Mouse (Mus musculus) gastrocnemius, postnatal 36 days (tissue): Measurements from ENCODE around the gene Setx. TPM values are rescaled to one million over a fixed set of nuclear protein-coding genes. Genes with fewer than 3 reads are reported as not detected.
"Not testable (repeated sequence)": the region's sequence is repeated elsewhere in the genome, so short reads cannot be mapped to it uniquely, and the experiment has no call there.

ENCODE experiments used
- DNase-seq, 2 experiments: peaks; one replicate each; pipeline ENCODE4 v3.0.0; 2022
- intact Hi-C: fragments of 180-260 bp; cut with DNase I; formaldehyde crosslinking; loops from one replicate; pipeline ENCODE4 v1.15.1; 2025
- long read RNA-seq, 2 experiments: library from polyadenylated mRNA; stranded (forward); transcript quantifications; one replicate each; pipeline ENCODE4 v2.0.0; 2021
- total RNA-seq, 2 experiments: library from RNA; stranded (reverse); gene quantifications; 2 replicates each; pipeline ENCODE4 v1.2.3; 2021

Setx gene
- 10 to 100 TPM; 26.9 to 31.1 TPM for total RNA-seq
- long read RNA-seq, experiment 1, partial matches to known transcripts: 0 of 1 reads
- long read RNA-seq, experiment 1, other reads (novel, unspliced or antisense): 1 of 1 reads
- long read RNA-seq, experiment 2, partial matches to known transcripts: 0 of 4 reads
- long read RNA-seq, experiment 2, other reads (novel, unspliced or antisense): 4 of 4 reads

DNA sequence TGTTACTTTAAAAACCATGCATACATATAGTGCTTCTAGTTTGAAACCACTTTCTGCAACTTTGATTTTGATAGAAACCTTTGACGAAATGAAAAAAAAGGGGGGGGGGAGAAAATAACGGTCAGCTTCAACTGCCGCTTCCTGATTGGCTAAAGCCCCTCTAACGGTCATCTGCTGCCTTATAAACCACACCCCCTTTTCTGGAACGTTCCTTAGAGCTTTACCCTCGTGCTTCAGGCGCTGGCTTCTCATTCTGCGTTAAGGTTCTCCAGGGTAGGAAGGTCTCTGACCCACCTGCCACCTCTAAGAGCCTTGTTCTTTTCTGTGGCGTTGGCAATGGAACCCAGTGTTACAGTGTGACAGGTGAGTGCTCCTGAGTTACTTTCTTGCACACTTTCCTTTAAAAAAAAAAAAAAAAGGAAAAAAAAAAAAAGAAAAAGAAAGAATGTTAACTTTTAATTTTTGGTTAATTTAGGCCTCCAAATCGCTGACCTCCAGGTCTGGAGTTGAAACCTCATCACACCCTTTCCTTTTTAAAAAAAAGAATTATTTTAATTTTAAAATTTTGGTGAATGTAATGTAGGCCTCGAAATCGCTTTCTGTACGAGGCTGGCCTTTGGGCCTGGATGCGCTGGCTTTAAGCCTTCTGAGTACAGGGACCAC lies at the start of gene Setx:
Gene Setx (plus strand): TSS at position 275 of the 663 bp plus-strand sequence.
- intact Hi-C loops: no loop called here
- DNase-seq: no peak

DNA sequence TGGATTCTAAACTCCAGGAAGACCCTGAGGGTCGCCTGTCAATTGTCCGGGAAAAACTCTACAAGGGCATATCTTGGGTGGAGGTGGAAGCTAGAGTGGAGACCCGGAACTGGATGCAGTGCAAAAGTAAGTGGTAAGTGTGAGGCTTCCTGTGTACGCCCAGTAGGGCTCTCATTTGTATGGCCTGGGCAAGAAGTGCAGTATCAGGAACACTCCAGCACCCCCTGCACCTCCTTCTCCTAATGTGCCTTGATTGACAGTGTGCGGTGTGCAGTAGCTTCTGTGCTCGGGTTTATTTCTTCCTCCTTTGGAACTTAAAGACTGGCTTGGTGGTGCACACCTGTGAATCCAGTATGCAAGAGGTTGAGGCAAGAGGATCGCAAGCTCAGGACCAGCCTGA lies 49.3 kb upstream of the Setx start:
- intact Hi-C loops: no loop called here
- DNase-seq: no peak

DNA sequence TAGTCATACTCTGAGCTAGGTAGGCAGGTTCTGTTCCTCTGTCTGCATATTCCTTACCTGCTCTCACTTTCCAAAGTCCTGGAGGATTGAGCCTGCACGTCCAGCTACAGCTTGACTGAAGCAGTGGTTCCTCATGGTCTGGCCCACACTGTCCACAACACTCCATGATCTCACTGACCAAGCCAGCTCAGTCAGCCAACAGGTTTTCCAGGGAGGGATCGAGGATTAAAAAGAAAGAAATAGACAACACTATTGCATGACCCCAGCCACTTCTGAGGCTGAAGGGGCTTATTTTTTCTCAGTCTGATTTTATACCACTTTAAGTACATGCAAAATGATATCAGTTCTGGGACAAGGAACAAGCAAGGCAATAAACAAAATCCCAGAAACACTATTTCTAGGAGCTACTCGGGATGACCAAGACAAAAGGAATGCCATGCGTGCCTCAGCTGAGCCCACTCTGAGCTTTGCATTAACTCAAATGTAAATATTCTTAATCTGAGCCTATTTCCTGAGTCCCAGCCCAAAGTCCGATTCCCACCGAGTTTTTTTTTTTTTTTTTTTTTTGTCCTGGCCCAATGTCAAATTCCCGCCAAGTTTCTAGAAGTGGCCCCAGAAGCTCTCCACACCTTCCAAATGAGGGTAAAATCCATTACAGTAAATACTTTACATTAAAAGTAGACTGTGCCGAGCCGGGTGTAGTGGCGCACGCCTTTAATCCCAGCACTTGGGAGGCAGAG lies 48.5 kb upstream of the Setx start:
- no peak for DNase-seq
- intact Hi-C loops: no loop called here

DNA sequence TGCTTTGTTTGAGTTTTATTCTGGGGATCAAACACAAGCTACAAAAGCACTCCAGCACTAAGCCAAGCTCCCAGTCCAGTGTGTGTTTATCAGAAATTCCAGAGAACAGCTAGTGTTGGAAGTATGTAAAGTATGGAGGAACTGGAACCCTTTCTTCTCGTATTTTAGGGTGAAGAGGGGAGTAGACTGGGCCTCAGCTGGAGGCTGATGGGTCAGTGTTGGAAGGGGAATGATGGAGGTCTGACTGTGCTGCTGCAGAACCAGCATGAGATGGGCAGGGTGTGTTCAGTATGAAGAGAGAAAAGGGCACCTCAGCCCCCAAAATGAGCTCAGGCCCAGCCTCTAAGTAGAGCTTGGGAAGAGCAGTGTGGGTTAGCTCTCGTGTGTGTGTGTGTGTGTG lies 47.8 kb upstream of the Setx start:
- no peak for DNase-seq
- intact Hi-C loops: no loop called here

DNA sequence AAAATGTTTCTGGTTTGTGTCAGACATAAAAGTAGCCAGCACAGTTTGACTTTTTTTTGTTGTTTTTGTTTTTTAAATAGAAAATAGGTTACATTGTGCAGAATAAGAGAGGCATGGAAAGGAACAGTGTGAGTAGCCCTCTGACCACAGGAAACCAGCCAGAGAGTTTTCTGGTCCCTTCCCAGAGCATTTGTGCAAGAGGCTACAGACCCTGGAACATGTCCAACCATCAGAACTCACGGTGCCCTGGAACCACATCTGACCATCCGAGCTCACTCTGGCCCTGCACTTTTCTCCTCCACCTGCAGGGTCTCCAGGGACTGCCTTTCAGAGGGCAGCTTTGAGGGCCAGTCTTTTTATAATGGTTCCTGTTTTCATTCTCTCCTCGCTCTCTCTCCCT lies 42.0 kb upstream of the Setx start:
- DNase-seq: no peak
- intact Hi-C loops: no loop called here

DNA sequence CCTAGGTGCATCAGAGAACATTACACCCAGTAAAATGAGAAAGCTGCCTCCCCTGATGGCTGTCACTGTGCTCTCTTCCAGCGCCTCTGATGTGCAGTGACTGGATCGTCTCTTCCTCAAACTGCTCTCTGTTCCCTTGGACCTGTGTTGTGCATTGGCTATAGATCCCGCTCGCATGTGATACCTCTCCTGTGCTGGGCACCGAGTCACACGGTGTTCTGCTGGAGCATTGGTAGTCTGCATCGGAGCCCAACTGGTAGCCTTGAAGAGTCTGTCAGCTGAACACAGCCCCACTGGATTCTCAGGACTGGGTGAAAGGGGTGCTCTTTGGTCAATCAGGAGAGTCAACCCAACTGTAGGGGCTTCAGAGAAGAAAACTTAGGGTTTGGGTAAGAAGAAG lies 38.0 kb upstream of the Setx start:
- no peak for DNase-seq
- intact Hi-C loops: no loop called here

DNA sequence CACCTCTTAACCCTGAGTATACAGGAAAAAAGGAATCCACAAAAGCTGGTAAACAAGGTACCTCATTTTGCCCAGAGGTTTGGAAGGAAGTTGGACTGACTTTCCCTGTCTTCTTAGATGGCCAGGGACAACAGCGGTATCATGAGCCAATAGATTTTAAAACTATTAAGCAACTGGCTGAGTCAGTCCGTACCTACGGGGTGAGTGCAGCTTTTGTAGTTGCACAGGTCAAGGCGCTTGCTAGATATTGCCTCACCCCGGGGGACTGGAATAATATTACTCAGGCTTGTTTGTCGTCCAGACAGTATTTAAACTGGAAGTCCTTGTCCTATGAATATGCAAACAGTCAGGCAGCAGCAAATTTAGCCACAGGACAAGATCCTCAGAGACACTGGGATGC lies 34.7 kb upstream of the Setx start:
- intact Hi-C loops, DNase-seq: not testable (repeated sequence)

DNA sequence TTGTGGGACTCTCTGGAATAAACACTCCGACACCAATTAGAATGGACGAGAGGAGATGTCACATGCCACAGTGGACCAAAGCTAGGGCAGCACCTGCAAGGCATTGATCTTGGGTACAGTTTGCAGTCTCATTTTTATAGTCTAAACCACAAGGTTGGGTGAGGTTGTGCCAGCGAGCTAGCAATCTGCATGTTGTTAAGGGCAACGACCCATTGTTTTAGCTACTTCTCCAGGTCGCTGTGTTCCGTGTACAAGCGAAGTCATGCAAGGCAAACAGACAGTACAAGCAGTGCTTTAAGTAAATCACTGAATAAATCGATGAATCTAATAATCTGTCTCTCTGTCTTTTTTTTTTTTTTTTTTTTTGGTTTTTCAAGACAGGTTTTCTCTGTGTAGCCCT lies 28.3 kb upstream of the Setx start:
- DNase-seq: no peak
- intact Hi-C loops: no loop called here

DNA sequence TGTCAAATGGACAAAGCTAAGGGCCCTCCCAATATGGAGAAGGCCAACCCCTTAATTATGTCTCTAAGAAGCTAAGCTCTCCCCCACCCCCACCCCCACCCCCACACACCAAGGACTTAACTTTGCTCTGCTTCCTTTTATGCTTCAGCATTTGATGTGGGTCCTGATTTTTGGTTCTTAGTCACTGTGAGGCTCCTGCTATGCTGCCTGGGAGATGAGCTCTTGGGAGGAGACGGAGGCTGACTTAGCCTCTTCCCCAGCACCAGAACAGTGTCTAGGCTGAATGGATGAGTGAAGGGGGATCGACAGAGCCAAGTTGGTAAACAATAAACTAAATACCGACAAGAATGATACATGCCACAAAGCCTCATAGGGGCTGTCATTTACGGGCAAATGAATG lies 27.2 kb upstream of the Setx start:
- DNase-seq: no peak
- intact Hi-C loops: no loop called here

DNA sequence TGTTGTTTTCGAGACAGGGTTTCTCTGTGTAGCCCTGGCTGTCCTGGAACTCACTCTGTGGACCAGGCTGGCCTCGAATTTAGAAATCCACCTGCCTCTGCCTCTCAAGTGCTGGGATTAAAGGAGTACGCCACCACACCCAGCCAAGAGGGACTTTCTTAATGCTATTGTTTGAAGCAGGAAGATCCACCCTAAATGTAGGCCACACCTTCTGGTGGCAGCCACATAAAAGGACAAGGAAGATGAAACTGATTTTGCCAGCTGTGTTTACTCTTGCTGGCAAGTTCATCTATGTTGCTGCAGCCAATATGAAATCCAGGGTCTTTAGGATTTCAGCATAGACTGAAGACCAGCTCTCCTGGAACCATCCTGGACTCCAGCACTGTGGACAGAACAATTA lies 26.5 kb upstream of the Setx start:
- intact Hi-C loops: no loop called here

DNA sequence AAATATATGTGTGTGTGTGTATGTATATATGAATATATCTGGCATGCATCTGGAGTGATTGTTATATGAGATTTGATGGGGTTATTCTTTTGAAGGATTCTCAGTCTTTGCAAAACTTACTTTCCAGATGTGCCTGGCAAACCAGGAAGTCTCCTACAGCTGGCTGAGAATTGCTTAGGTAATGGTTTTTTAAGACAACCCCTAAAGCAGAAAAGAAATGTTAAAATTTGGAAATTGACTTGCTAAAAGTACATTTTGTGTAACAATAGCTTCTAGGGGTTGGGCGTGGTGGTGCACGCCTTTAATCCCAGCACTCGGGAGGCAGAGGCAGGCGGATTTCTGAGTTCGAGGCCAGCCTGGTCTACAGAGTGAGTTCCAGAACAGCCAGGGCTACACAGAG lies 26.0 kb upstream of the Setx start:
- intact Hi-C loops, DNase-seq: not testable (repeated sequence)

More for the DNA sequence above, 26.5 kb upstream of the Setx start:
- no peak for DNase-seq

DNA sequence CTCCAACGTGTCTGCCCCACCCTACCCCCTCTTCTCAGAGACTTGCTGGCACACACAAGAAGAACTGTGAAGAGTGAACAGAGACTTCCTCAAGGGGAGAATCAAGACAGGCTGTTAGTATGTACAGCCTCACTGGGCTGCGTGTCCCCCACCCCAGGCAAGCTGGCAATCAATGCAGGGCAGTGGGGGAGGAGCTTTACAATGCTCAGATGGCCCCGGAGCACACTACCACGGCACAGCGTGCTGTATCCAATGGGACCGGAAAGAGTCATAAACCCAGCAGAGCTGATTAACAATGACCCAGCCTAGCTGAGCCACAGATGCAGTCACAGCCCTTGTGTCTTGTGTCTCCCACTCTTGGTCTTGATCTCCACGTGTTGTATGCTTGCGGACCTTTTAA lies 25.2 kb upstream of the Setx start:
- intact Hi-C loops: no loop called here
- DNase-seq: no peak

DNA sequence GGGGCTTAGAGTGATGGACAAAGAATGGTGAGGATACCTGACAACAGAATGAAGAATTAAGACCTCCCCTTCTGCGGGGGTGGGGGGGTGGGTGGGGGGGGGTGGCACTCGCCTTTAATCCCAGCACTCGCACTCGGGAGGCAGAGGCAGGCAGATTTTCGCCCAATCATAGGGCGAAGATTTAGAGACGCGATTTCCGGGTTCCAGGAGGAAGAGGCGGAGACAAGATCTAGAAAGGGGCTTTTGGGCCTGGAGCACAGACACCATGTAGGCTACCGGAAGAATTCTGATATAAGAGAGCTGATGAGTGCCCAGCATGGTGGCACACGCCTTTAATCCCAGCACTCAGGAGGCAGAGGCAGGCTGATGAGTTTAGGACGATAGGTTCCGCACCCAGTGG lies 24.3 kb upstream of the Setx start:
- no peak for DNase-seq
- intact Hi-C loops: no loop called here

DNA sequence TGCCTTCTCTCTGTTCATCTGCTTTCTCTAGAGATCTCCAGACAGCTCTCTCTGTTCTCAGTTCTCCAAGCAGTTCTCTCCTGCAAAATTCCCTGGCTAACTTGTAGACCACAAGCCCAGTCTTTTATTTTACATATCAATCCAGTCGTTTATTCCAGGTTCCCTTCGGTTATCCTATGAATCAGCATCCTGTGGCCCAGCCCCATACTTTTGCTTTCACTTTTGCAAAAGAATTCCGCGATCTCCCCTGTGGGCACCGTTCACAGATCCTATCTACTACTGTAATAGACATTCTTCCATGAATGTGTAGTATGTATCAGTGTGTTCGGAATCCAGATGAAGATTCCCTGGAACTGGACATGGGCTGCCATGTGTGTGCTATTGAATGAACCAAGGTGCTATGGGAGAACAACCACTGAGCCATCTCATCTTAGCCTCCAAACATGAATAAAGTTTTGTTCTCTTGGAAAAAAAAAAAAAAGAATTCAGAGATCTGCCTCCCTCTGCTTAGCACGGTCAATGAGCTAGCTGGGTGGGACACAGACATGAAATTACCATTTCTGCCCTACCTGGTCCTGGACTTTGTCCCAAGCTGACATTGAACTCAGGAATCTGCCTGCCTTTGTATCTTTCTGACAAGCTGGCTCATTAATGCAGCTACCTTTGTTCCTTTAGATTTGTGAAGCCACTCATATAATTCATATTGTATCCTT lies 23.0 kb upstream of the Setx start:
- intact Hi-C loops: no loop called here
- DNase-seq: no peak

DNA sequence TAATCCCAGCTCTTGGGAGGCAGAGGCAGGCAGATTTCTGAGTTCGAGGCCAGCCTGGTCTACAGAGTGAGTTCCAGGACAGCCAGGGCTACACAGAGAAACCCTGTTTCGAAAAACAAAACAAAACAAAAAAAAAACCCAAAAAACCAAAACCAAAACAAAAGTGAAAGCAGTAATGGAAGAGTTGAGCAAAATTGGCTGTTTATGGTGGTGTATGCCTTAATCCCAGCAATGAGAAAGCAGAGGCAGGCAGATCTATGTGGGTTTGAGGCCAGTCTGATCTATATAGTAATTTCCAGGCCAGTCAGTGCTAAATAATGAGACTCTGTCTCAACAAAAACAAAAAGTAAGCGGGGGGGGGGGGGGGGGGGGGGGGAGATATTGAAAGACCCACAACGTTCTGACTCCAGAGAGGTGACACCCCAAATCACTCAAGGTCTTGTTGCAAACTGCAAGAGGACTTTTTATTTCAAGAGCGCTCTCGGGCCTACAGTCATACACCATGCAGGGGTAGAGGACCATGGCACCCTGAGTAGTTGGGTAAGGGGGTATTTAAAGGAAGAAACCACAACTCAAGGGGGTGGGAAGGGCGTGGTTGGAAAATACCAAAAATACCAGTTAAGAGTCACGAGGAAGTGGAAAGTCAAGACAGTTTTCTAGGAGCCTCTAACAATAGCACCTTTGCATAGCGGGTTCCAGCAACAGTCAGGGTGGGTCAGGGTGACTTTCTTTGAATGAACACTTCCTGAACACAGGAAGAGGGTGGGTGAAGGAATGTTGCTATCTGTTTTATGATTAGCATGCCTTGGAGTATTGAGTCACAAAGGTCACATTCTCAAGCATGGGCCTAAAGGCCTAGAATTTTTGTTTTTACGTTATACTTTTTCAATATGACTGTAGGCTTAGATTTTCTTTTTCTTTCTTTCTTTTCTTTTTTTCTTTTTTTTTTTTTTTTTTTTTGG lies 21.3 kb upstream of the Setx start:
- DNase-seq, intact Hi-C loops: not testable (repeated sequence)

DNA sequence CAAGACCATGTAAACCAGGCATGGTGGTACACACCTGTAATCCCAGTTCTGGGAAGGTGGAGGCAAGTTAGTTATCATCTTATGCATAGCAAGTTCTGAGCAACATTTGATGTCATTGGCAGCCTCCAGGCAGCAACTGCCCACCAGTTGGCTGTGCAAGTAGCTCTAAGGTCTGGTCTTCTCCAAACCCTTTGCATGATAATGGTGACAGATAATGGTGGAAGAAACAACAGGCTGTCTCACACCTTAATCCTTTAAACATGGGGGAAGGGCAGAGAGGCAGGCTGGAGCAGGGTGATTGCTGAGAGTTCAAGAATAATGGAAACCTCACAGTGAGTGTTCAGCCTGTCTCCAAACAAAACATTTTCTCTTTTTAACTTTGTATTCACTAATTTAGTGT lies 3.0 kb upstream of the Setx start:
- no peak for DNase-seq
- intact Hi-C loops: no loop called here

DNA sequence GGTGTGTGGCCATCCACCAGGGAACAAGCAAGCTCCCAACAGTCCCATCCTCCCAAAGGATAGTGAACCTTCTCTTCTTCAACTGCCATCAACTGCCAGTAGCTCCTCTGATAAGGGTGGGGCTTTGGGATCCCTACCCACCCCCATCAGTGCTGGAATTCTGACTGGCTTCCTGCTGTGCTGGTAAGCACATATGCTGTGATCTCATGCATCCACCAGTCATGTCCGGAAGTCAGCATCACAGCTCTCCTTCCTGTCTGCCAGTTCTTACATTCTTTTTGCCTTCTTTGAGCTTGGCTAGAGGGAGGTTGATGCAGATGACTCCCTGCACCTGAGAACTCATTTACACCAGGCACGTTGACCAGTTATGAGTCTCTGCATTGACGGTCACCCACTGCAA lies 1.5 kb upstream of the Setx start:
- intact Hi-C loops: no loop called here
- DNase-seq: no peak

DNA sequence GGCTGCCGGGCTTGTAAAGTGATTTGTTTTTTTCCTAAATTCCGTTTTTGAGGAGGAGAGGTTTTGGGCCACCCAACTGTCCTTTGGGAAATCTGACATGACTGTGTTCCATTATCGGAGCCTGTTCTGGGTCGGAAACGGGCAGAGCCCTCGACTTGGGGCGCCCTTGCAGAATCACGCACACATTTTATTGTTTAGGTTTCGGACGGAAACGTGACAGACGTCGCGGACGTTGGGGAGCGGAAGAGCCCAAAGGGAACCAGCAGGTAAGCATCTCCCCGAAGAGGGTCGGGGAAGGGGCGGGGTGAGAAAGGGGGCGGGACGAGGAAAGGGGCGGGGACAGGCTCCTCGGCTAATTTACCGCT lies 572 bp downstream of the Setx start:
- DNase-seq: no peak
- intact Hi-C loops: no loop called here

DNA sequence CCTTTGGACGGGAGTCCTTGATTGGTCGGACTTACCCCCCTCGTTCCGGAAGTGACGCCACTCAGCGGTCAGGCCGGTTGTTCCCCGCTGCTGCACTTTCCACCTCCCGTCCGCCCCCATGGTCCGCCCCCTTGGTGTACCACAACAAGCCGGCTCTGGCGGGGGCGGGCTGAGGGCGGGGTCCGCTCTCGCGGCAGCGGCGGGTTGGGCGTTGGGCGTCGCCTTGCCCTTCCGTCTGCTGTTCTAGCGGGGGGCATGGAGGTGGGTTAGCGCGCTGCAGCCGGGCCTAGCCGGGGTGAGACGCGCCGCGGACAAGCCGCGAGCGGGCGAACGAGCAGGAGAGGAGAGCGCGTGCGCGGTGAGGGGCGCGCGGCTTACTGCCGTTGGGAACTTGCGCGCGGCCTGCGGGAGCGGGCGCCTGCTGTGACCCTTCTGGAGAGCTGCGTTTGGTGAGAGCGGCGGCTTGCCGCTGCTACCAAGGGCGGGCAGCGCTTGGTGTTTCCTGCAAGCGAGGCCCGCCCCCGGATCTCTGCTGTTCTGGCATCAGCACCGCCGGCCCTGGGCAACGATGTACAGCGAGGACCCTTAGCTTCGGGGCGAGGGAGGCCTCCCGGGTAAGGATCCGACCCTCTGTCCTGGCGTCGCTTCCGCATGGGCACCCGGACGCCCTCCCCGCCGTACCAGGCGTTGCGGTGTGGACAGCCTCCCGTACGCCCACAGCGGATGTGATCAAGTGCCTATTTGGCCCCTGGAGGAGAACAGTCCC lies 1.1 kb downstream of the Setx start:
- intact Hi-C loops: no loop called here
- DNase-seq: peak; percentile 97 to 99
